Mouse (Mus musculus) Patski (cell line): ENCODE measurements around the gene Vav1. TPM values are rescaled to one million over a fixed set of nuclear protein-coding genes. Genes with fewer than 3 reads are reported as not detected.

Source experiments
- ATAC-seq: fragments of 100-300 bp; one replicate; pipeline ENCODE4 v1.8.0; 2021
- CTCF ChIA-PET: fragments of 350-600 bp; sonication (Branson Sonifier 250); formaldehyde crosslinking; loops from one replicate; lab custom pipeline; 2022; ENCODE audit warnings: inconsistent platforms; lab: Charles Lee
- POLR2A ChIA-PET: fragments of 350-600 bp; sonication (Branson Sonifier 250); formaldehyde crosslinking; loops from one replicate; lab custom pipeline; 2022; ENCODE audit warnings: antibody characterized with exemption, inconsistent platforms; lab: Charles Lee
- DNase-seq: peaks from one replicate; pipeline ENCODE4 v3.0.0-alpha.2; 2011; ENCODE audit warnings: low read depth, low spot score
- H3K27me3 ChIP-seq: fragments of 371-371 bp; one replicate; pipeline ENCODE4 v1.5.1; 2021
- CTCF ChIP-seq: fragments of 100-300 bp; IDR thresholded peaks from one replicate; pipeline ENCODE4 v1.5.1; 2021
- in situ Hi-C: fragments of 300-500 bp; cut with MboI; formaldehyde crosslinking; loops from 3 replicates; pipeline ENCODE4 v1.11.1; 2018; ENCODE audit warnings: low pct_unique_long_range_greater_than_20kb, mixed read lengths
- polyA plus RNA-seq: library from polyadenylated mRNA; unstranded; gene quantifications from one replicate; pipeline ENCODE4 v1.2.3, GENCODE M21; 2021

The Vav1 gene
- polyA plus RNA-seq, 1 experiment from 2014 or later, result not detected

DNA sequence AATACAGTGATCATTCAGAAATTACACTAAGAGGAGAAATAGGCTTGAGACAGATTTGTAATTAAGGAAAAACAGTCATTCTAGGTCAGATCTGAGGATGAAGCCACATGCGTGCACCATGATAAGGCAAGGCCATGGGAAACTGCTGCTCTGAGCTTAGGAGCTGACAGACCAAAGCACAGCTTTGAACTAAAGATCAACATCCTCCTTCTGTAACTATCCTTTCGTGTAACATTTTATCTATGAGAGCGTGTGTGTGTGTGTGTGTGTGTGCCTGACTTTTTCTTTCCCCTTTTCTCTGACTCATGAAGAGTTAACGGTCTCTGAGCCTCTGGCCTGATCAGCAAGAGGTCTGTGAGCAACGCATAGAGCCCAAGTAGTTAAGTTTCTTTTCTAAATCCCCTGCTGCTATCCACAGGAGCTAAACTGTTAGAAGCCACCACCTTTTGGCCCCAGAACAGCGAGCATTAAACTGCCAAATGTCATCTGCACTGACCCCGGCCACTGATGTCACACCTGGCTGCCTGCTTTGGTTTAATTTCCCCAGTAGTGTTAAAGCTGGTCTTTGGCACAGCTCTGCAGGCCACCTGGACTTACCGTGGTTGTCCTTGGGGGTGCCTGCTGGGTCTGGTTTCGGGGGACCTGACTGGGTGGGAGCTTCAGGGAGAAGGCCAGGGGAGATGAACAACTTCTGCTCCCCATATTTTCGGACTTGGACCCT lies 35.1 kb upstream of the Vav1 start:
- no peak for TF ChIP-seq CTCF
- DNase-seq, result no peak
- ATAC-seq, result no peak
- in situ Hi-C loops, result no loop called here
- POLR2A ChIA-PET, result interaction anchor here (1.3 kb wide), 1 partner anchor 14 kb away, joined by 5 read pairs; no protein-coding TSS in a partner anchor
- no peaks in the 10 kb centered on the region for H3K27me3 ChIP-seq
- CTCF ChIA-PET, result interaction anchor here (1.4 kb wide), 1 partner anchor 92 kb away, joined by 4 read pairs; no protein-coding TSS in a partner anchor

DNA sequence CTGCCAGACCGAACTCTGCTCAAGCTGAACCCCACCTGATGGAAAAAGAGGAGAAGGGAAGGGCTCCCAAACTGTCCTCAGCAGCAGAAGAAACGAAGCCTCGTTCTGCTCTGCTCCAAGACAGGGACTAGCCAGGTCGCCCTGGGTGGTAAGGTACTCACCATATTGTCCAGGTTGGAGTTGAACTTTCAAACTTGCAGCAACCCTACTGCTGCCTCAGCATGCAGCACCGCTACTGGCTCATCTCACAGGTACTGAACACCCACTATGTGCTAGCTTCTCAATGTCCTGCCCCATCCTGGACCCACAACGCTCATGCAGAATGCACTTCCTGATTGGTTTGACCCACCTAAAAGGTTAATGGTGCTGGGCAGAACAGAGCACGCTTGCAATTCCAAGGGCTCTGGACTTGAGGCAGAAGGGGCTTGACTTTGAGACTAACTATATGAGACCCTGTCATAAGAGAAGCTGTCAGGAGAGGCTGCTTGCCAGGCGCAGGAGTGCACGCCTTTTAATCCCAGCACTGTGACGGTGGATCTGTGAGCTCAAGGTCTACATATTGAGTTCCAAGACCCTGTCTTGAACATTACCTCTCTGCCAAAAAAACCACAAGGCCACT lies 33.5 kb upstream of the Vav1 start:
- ChIA-PET CTCF (interaction anchor here (2.4 kb wide), 1 partner anchor 26 kb away, joined by 10 read pairs; no protein-coding TSS in a partner anchor), POLR2A (no interaction called here)
- DNase-seq, result no peak
- no peak for ATAC-seq
- in situ Hi-C loops, result no loop called here
- TF ChIP-seq CTCF, result no peak
- H3K27me3 ChIP-seq, result no peaks in the 10 kb centered on the region

DNA sequence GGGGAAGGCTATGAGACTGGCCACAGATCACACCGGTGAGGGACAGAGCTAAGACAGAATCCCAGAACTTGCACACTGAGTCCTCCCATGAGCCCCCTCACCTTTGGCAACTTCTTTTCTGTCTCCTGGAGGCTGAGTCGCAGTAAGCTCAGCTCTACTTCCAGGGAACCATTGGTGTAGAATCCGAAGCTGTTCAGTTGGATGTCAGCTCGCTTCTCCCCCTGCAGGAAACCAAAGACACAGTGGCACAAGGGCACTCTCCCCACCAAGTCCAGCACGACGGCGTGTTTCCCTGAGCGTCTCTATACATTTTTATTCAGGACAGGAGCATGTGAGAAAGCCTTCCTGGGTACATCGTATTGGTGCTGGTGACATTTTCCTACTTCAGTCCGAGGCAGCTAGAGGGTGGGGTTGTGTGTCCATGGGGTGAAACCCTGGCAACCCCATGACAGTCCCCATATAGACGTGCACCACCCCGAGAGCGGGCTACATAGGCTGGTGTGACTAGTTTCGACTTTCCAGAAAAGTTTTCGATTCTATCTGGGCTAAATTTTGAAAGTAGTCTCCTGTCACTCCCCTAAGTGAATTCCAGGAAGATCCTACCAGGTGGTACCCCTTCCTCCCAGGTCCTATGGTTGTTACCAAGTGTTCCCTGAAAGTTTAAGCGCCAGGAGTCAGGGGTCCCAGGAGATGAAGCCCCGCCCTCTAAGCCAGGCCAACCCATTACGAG lies 32.1 kb upstream of the Vav1 start:
- POLR2A ChIA-PET, result interaction anchor here (0.8 to 1.5 kb wide), 3 partner anchors 14 to 29 kb away, joined by 3 to 4 read pairs (median 3); no protein-coding TSS in a partner anchor
- no peak for TF ChIP-seq CTCF
- H3K27me3 ChIP-seq, result no peaks in the 10 kb centered on the region
- in situ Hi-C loops, result no loop called here
- ATAC-seq (no peak), DNase-seq (no peak)
- CTCF ChIA-PET, result interaction anchor here (0.9 to 2.4 kb wide), 5 partner anchors 19 to 30 kb away, joined by 3 to 10 read pairs (median 5); partner anchors contain the start of gene C3

DNA sequence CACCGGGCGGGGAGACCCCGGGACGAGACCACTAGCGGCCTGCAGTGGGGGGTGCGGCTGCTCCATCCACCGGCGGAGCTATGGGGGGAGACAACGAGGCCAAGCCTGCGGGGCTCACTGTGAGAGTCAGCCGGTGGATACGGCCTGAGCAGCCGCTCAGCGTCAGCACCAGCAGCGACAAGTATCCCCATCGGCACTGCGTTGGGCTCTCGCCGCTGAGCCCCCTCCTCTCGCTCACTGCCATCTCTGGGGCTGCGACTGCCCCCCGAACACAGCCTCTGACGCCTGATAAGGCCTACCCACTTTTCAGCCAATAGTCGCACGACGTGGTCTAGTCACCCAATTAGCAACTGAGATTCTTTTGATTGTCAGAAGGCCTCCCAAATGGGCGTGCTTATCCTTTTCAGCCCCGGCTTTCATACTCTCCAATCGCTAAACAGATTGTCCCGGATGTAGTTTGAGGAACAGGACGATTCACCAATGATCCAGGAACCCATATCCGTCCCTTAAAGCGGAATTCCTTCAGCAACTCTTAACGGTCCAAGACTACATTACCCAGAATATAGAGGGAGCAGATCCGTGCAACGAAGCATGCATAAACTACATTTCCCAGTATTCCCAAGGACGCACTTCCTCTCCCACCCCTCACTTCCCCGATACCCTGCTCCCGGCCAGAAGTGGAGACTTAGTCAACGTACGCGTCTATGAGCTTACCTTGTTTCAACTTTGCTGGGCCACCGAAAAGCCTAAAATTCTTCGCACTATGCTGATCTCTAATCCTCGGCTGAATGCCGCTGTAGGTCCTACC lies 31.3 kb upstream of the Vav1 start:
- ChIA-PET CTCF (interaction anchor here (0.7 to 1.5 kb wide), 11 partner anchors 8 to 88 kb away, joined by 3 to 20 read pairs (median 5); partner anchors contain the start of gene C3), POLR2A (interaction anchor here (1.0 to 1.5 kb wide), 4 partner anchors 14 to 28 kb away, joined by 3 to 5 read pairs (median 4); no protein-coding TSS in a partner anchor)
- no peaks in the 10 kb centered on the region for H3K27me3 ChIP-seq
- ATAC-seq (peak; percentile 92), DNase-seq (peak; percentile 99)
- TF ChIP-seq CTCF, result no peak
- in situ Hi-C loops, result no loop called here

DNA sequence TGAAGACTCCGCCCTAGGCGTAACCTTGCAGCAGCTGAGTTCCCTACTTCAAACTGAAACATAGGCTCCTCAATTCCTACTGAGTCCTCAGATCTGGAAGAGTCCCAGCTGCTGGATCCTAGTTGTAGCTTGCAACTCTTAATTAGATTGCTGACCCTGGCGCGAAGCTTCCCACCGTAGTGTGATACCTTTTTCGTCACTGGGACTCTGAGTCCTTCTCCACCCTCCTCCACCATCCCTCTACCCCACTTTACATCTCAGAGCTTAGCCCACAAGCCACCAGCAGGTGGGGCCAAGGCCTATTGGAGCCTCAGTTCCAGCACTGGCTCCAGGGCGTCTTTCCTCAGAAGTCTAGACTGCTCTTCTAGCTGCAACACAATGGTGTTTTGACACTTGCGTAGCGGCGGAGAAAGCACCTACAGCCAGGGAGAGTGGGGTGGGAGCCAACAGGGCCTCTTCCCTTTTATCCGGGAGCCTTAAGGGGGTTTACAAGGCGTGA lies 30.6 kb upstream of the Vav1 start, which contains the start of gene Gpr108:
Gene Gpr108, minus strand, starts transcription at position 246 of the 499 bp plus-strand sequence.
- ATAC-seq, result peak; percentile 52
- no peaks in the 10 kb centered on the region for H3K27me3 ChIP-seq
- in situ Hi-C loops, result no loop called here
- no peak for TF ChIP-seq CTCF
- DNase-seq, result peak; percentile 61
- ChIA-PET CTCF (interaction anchor here (0.7 to 1.5 kb wide), 10 partner anchors 8 to 87 kb away, joined by 3 to 20 read pairs (median 5); partner anchors contain the start of gene C3), POLR2A (interaction anchor here (1.0 to 1.3 kb wide), 2 partner anchors 14 to 28 kb away, joined by 3 to 5 read pairs; no protein-coding TSS in a partner anchor)

DNA sequence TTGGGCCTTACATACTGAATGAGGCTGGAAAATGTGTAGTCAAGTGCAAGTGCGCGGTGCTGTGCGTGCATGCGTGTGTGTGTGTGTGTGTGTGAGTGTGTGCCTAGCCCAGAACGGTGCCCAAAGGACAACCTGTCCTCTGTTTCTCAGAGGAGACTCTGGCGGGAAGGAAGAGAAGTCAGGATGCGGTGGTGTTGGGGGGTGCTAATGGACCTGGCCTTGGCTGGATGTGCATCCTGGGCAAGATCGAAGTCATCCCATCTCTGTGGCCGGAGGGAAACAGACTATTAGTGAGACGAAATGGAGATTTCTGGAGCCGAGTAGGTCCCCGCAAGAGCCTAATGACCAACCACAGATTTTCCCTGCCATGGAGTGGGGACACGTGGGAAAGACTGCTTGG lies 30.1 kb upstream of the Vav1 start:
- ChIA-PET POLR2A (interaction anchor here (1.3 kb wide), 1 partner anchor 27 kb away, joined by 5 read pairs; no protein-coding TSS in a partner anchor), CTCF (interaction anchor here (1.0 to 1.5 kb wide), 5 partner anchors 18 to 87 kb away, joined by 4 to 20 read pairs (median 5); no protein-coding TSS in a partner anchor)
- TF ChIP-seq CTCF, result no peak
- H3K27me3 ChIP-seq, result no peaks in the 10 kb centered on the region
- DNase-seq (no peak), ATAC-seq (no peak)
- in situ Hi-C loops, result no loop called here

DNA sequence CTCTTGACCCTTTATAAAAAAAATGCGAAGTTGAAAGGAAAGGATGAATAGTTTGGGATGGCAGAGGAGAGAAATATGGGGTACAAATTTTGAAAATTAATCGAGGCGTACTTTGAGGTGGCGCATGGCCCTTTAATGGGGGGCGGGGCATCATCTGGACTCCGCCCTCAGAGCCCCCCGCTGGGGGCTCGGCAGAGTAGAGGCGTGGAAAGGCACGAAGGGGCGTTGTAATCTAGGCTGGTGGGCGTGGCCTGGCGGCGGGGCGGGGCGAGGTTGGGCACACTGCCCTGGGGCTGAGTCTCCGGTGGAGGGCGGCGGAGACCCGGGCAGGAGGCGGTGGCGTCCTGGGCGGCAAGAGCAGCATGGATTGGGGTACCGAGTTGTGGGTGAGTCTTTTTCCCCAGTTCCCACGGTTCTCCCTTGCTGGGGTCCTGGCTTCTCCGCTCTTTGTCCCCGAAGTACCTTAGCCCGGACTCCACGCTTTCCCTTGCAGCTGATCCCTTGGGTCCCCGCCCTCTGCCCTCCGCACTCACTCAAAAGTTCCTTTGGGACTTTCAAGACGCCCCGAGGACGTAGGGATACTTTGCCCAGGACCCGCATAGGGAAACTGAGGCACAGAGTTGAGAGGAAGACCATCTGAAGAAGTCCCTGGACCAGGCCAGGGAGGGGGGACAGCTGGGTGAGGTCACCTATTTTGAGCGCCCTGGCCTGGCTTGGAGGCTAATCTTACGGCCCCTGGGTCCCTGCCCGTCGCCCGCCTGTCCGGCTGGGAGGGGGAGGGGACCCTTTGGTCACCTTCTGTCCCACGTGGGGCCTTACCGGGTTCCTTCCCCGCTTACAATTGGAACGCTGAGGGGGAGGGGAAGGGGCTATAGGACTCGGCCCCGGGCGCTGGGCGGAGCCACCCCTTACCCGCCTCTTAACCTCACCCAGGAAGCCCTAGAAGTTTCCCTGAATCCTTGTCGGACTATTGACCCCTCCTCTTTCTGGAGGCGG lies 29.4 kb upstream of the Vav1 start, which contains the start of gene Trip10:
Gene Trip10, plus strand, starts transcription at position 270 of the 996 bp plus-strand sequence.
- DNase-seq, result peak; percentile 54
- in situ Hi-C loops, result no loop called here
- TF ChIP-seq CTCF, result no peak
- ChIA-PET CTCF (no interaction called here), POLR2A (interaction anchor here (1.1 to 1.4 kb wide), 2 partner anchors 13 to 26 kb away, joined by 3 read pairs; no protein-coding TSS in a partner anchor)
- ATAC-seq, result peak; percentile 42
- no peaks in the 10 kb centered on the region for H3K27me3 ChIP-seq

DNA sequence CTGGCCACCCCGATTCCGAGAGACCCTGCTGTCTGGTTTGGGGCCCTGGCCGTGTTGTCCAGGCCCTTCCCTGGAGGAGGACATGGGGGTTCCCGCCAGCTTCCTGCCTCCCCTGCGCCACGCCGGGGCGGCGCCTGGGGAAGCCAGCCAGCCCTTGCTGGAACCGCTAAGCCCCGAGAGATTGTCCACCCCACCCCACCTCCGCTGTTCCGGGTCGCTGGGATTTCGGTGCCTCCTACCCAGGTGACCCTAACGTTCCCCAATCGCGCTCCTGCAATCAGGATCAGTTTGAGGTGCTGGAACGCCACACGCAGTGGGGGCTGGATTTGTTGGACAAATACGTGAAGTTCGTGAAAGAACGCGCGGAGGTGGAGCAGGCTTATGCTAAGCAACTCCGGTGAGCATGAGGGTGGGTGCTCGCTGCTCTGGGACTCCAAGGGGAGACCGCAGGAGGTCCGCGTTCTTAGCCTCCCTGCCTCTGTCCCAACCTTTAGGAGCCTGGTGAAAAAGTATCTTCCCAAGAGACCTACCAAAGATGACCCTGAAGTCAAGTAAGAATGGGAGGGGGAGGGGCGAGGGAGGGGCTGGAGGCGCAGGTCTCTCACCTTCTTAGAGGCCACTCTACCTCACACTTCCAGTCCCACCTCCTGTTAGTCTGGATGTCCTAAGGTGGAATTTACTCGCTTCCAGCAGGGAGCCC lies 28.3 kb upstream of the Vav1 start:
- DNase-seq (no peak), ATAC-seq (no peak)
- no peak for TF ChIP-seq CTCF
- in situ Hi-C loops, result no loop called here
- POLR2A ChIA-PET, result interaction anchor here (1.4 kb wide), 1 partner anchor 25 kb away, joined by 3 read pairs; no protein-coding TSS in a partner anchor
- H3K27me3 ChIP-seq, result no peaks in the 10 kb centered on the region
- CTCF ChIA-PET, result interaction anchor here (1.3 kb wide), 1 partner anchor 26 kb away, joined by 9 read pairs; no protein-coding TSS in a partner anchor
